Mouse (Mus musculus): ENCODE data around the gene Tmem223.
"Not testable (repeated sequence)": the region's sequence is repeated elsewhere in the genome, so short reads cannot be mapped to it uniquely, and the experiment has no call there.

Tmem223 gene

DNA sequence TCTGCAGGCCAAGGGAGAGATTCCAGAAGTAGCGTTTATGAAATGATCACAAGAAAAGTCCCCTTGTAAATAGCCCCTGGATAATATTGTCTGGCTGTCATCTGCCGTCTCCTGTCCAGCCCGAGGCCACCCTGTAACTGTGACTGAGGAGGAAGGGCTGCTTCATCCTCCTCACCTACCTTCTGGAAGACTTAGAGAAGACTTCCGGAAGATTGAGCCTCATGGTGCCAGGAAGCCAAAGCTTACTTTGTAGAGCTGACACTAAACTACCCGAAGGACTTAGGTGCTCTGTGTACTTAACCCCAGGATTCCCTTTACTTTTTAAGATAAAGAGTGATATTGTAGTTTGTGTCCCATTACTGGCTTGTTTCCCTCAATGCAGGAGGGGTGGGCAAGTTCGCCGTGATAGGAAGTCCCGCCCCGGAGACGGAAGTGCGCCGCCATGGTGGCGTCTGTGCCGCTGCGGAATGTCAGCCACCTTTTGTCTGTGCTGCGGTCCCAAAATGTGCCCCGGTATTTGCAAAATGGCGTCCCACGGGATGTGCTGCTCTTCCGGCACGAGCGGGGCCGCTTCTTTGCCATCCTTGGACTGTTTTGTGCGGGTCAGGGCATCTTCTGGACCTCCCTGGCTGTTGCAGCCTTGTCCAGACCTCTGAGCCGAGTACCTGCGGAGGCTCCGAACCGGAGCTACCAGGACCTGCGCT, at the start of gene Tmem223:
Gene Tmem223 (plus strand): TSS at position 430 of the 704 bp plus-strand sequence.
- in situ Hi-C loops (cut with MseI, MboI) = no loop called here

DNA sequence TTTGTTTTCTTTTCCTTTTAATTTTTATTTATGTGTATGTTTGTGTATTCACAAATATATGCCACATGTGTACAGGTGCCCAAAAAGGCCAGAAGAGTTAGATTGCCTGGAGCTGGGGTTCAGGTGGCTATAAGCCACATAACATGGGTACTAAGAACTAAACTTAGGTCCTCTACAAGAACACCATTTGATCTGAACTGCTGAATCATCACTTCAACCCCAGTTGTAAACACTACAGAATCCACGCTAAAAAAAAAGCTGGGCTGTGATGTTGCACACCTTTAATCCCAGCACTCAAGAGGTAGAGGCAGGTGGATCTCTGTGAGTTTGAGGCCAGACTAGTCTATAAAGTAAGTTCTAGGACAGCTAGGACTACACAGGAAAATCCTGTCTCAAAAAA, 49.4 kb upstream of the Tmem223 start:
- in situ Hi-C loops (cut with MseI, MboI) = no loop called here

DNA sequence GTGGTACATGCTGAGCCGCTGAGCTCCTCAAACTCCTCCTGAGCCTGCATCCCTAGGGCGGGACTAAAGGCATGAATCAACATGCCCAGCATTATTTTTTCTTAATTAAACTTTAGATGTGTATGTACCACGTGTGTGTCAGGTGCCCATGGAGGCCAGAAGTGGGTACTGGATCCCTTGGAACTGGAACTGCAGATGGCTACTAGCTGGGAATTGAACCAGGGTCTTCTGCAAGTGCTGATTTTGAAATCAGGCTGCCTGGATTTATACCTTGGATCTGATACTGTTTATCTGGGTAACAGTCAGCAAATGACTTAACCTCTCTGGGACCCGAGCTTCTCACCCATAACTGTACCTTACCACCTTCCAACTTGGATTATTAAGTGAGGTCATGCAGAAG, 48.8 kb upstream of the Tmem223 start:
- in situ Hi-C loops (cut with MseI, MboI) = no loop called here

DNA sequence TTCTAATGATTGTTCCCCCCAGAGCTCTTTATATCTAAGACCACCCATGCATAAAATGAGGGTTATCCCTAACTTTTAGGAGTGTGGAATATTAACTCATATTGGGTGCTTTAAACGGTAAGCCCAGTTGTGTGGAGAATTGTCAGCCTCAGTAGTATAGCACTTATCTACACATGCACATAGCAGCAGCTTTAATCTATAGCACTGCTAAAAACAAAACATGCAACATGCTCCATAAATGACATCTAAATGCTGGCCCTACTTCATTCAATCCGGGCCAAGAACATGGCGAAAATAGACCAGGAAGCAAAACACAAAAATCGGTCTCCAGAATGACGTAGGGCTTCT, 48.3 kb upstream of the Tmem223 start:
- in situ Hi-C loops (cut with MseI, MboI) = no loop called here

DNA sequence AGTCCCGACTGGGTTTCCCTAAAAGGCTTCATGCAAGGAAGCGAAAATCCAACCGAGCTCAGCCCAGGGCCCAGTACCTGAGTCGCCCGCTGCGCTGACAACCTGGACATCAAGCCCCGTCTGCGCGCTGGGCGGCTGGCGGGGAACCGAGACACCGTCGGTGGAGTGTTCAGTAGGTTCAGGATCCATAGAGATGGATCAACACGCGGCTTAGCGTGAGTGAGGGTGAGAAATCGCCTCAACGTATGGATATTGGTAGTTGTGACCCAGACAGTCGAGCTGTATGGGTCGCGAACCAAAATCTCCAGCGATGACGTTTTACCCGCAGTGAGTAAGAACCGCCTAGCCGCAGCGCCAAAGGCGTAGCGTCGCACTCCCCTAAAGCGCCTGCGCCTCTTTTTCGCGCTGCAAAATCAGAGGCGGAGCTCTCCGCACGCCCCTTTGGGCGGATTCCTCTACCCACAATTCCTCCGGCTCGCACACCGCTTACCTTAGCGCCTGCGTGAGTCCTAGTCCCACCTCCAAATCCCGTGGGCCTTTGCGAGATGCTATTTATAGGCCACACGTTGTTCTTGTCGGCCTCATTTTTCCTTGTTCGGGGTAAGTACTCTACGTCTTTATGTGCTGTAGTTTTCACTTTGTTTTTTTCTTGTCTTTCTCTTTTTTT, 47.8 kb upstream of the Tmem223 start, which contains the start of gene Slc3a2:
Gene Slc3a2 (minus strand): TSS at position 463 of the 667 bp plus-strand sequence.
- in situ Hi-C loops (cut with MseI, MboI) = no loop called here

DNA sequence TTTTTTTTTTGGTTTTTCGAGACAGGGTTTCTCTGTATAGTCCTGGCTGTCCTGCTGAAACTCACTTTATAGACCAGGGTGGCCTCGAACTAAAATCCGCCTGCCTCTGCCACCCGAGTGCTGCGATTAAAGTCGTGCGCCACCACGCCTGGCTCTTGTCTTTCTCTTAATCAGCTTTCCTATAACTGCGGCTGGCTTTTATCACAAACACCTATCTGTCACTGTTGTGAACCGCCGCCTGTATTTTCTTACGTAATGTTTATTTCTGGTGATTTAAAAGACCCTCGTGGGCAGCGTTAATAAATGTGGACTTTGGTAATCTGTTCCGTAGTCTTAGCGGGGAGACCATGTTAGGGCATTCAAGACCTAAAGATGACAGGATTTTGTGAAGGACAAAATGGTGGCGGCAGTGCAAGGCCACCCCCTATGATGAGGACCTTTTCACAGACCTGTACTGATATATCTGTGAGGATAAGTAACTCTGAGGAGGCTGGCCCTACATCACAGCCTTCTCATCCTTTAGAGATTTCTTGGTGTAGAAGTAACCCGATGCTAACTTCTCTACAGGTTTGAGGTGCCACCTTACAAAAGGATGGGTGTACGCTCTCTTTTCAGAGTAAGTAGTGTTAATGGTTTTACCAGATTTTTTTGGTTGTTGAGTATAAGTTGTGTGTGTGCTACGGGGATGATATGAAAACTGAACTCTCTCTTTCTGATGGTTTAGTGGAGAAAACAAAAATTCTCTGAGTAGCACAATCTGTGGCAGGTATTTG, 47.0 kb upstream of the Tmem223 start:
- in situ Hi-C loops (cut with MseI, MboI) = no loop called here

DNA sequence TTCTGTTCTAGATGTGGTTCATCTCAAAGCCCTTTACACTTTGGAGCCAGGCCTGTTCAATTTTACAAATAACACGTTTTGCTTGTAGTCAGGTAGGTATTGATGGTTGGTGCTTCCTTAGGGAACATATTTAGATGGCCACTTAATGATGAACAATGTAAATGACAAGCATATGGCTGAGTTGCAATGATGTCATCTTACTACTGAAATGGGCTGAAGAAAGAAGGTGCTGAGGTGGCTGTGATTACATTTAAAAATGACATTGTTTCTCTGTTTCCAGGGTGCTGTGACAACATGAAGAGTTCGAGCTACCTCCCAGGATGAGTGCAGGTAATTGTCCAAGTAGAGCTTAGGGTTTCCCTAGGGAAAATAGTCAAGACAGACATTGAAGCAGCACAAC, 46.4 kb upstream of the Tmem223 start:
- in situ Hi-C loops (cut with MseI, MboI) = no loop called here

DNA sequence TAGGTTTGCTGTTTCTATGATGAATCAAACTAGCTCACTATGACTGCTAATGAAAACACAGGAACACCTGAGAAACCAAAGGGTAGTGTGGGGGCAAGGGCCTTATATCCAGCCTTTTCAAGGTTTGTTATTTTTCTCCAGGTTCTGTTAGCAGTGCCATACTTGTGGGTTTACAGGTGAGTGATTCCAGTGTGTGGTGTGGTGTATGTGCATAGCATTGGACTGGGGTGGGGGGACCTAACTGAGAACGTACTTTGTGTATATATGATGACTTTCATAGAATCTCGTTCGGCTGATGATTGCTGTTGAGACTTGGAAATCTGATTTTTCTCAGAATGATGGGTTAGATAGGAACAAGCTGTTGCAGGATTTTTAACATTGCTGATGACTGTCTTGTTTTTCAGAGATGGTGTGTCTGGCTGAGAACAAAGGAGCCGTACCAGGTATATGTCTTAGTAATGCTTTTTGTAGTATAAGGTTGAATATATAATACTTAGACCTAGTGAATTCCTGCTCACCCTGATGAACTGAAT, 45.6 kb upstream of the Tmem223 start:
- in situ Hi-C loops (cut with MseI, MboI) = no loop called here

DNA sequence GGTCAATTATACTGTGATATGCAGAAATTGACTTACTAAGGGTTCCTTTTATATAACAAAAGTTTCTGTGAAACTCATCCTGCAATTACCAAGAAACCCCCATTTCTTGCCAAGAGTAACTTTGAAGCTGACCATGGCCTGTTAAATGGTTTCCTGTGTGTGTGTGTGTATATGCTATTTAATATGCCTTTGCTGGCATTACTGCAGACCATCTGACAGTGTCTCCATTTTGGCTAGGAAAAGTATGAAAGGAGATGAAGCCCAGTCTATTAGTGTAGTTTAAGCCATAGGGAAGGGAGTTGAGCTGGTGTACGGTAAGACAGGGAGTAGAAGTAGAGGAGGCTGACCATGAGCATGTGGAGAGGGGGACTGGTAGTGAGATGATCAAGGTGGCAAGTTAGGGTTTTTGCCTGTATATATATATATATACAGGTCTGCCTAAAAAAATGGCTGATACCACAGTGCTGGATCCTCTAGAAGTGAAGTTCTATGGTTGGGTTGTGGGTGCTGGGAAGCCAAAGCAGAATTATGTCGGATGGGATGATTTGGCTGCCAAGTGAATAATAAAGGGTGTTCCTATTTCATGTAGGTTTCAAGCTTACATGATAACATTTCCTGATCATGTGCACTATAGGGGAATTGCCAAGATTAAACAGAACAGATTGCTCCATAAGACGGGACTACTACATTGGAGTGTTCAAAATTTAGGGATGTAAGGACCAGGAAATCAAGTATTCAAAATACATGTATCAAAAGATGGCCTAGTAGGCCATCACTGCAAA, 44.0 kb upstream of the Tmem223 start:
- in situ Hi-C loops (cut with MseI, MboI) = no loop called here

DNA sequence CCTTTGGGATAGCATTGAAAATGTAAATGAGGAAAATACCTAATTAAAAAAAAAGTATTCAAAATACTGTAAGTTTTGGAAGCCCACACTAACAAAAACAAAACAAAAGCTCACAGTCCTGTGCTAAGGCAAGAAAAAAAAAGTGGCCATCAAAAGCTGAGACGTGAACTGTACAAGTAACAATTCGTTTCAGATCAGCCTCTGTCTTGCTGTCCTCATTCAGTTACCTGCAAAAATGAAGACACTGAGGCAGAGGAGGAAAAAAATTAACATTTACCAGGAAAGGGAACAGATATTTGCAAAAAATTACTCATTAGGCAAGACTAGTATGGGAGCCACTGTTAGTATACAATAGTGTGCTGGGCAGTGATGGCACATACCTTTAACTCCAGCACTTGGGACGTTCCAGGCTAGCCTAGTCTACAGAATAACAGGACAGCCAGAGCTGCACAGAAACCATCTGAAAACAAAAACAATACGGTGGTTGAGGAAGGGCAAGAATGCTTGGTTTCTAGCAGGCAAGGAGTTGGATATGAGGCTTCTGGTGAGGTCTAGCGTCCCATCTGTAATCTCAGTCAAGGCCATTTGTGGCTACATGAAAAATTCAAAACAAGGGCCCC, 43.2 kb upstream of the Tmem223 start:
- in situ Hi-C loops (cut with MseI, MboI) = no loop called here

DNA sequence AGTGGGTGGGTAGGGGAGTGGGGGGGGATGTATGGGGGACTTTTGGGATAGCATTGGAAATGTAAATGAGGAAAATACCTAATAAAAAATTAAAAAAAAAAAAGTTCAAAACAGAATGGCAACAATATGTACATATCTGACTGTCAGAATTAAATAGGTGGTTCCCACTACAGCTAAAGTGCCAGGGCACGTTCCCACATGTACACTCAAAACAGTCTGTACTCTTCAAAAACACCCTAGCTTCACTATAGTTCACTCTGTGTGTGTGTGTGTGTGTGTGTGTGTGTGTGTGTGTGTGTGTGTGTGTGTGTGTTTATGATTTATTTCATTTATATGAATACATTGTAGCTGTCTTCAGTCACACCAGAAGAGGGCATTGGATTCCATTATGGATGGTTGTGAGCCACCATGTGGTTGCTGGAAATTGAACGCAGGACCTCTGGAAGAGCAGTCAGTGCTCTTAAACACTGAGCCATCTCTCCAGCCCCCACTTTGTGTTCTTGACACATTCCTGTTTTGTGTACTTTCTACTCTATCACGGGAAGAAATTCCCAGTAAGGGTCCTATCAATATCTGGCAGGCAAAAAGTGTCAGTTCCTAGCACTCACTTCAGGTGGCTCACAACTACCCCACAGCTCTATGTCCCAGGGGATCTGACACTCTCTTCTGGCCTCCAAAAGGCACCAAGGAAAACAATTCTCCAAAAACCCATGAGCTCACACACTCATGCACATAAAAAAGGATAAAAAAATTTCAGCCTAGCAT, 42.3 kb upstream of the Tmem223 start:
- in situ Hi-C loops (cut with MseI, MboI) = not testable (repeated sequence)

DNA sequence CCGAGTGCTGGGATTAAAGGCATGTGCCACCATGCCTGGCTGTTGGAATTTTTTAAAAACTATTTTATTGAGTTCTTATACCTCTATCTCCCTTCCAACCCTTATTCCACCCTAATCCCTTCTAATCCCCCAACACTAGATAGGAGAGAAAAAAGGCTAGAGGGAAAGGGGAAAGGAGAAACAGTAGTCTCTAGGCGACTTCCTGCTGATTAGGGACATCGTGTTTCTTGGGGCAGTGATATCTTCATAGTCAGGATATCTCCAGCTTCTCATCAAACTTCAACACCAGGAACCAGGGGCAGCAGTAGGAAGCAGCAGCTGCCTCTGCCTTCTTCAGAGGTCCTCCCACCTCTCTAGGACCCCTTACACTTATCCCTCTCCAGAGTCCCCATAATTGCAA, 36.5 kb upstream of the Tmem223 start:
- in situ Hi-C loops (cut with MseI, MboI) = no loop called here

DNA sequence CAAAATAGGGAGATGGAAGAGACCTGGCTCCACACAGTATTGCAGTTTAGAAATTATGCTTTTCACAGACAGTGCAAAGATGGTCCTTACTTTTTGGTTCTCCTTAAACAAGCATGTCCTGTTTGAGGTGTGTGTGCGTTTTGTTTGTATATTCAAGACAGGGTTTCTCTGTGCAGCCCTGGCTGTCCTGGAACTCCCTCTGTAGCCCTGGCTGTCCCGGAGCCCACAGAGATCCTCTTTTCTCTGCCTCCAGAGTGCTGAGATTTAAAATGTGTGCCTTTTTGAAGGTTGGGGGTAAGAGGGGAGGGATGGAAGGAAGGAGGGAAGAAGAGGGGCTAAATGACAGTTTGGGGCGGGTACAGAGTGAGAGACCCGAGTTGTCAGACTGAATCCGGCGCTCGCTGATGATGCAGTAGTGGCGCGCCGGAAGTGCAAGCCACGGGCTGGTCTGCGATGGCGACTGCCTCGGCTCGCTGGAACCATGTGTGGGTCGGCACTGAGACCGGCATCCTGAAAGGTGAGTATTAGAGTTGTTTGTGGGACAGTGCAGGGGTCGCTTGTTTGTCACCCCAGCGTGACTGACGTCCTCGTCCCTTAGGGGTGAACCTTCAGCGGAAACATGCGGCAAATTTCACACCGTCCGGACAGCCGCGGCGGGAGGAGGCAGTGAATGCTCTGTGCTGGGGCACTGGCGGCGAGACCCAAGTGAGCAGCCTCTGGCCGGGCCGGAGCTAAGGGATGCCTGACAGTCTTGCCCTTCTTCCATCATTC, 35.2 kb upstream of the Tmem223 start, which contains the start of gene Wdr74:
Gene Wdr74 (plus strand): TSS at position 439 of the 771 bp plus-strand sequence.
- in situ Hi-C loops (cut with MseI, MboI) = no loop called here

DNA sequence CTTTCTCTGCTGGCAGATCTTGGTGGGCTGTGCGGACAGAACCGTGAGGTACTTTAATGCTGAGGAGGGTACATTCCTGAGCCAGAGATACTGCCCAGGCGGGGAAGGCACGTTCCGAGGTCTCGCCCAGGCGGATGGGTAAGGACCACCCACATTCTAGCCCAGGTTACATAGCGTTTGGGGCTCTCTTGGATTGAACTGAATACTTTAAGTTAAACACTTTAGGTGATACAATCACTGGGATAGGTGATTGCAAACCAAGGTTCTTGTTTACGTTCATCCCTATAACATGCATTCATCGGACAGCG, 34.7 kb upstream of the Tmem223 start:
- in situ Hi-C loops (cut with MseI, MboI) = no loop called here

DNA sequence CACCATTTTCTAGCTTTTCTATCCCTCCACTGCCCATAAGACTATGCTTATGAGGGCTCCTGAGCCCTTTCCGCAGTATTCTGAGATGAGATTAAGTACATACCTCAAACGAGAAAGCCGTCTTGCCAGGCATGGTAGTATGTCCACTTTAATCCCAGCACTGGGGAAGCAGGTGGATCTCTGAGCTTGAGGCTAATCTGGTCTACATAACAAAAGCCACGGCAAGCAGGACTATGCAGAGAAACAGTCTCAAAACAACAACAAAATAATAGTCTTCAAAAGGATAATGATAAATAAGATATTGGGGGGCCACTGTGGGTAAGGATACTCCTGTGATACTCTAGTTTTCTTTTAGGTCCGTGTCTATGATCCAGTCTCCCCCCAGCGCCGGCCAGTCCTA, 31.9 kb upstream of the Tmem223 start:
- in situ Hi-C loops (cut with MseI, MboI) = no loop called here

DNA sequence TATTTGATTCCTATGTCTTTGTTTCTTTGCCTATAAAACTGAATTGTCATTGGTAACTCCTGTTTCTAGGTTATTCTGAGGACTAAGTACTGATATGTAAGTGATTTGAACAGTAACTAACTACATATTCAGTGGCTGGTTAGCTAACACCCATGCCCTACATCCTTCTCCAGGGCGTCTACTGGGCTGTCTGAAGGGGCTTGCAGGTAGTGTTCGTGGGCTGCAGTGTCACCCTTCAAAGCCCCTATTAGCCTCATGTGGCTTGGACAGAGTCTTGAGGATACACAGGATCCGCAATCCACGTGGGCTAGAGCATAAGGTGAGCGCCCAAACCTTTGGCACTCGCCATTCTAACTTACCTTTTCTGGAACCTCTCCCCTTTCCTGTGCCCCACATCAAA, 31.1 kb upstream of the Tmem223 start:
- in situ Hi-C loops (cut with MseI, MboI) = no loop called here

DNA sequence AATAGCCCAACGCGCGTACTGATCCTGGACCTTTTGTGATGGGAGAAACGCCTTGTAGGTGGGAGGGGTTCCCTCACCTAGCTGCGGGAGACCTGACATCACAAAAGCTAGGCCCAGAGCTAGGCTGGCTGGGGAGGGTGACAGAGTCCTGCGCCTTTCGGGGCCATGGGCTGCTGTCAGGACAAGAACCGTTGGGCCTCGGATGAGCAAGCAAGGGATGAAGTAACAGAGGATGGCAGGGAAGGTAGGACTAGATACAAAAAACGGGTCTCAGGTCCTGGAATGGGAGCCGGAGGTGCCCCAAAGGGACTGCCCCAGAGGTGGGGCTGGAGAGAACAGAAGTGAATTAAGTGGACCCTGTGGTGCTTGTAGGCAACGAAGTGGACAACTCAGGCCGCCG, 30.2 kb upstream of the Tmem223 start, which contains the start of gene 1700092M07Rik:
Gene 1700092M07Rik (plus strand): TSS at position 116 of the 400 bp plus-strand sequence.
- in situ Hi-C loops (cut with MseI, MboI) = no loop called here

DNA sequence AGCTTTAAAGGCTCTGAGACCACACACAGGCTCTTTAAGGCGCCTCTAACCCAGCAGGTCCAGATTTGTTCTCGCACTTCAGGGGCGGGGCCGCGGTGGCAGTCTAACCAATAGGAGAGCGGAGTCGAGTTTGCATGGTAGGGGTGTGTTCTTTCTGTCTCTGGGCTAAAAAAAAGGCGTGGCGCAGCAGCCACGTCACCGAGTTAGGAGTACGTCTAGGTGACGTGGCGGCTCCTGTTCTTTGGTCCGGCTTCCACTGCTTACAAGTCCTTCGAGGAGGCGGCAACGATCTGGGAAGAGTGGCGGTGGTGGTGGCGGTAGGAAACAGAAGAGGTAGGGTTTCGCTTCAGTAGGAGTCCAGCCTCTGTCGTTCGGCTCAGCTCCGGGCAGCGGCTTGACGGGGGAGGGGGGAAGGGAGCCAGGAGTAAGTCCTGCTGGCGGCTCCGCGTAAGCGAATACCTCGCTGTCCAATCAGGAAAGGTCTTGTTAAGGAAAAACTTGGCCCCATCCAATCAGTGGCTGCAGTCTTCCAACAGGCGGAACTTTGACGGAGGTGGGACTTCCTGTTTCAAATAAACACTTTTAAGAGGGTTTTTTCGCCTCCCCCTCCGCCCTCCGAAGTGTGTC, 29.4 kb upstream of the Tmem223 start, which contains the start of gene Stx5a:
Gene Stx5a (plus strand): TSS at position 171 of the 627 bp plus-strand sequence.
- in situ Hi-C loops (cut with MseI, MboI) = no loop called here

DNA sequence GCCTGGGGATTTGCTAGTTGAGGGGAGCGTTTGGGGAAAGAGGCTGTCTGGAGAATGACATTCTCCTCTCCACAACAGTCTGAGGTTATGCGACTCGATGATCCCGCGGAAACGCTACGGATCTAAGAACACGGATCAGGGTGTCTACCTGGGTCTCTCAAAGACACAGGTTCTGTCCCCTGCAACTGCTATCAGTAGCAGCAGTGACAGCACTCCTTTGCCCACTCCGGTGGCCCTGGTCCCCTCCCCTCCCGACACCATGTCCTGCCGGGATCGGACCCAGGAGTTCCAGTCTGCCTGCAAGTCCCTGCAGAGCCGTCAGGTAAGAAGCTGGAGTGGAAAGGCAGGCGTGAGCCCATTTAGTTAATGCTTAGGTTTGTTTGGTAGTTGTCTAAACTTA, 28.6 kb upstream of the Tmem223 start:
- in situ Hi-C loops (cut with MseI, MboI) = no loop called here

Measured in mouse trophoblast stem cell (cell line).